ENCODE assay signal across 1 mouse cellular context in genomic region chr5:30201521-30201920, GRCm38 (mm10).
TF ChIP-seq lines count a peak whose summit lies in the region.

No protein-coding gene starts in this region.

TF ChIP-seq in MEL, 35 proteins besides CTCF, POLR2A, EP300 and RAD21:
- TF ChIP-seq TAL1 (IDR thresholded peaks at IDR 0.05; ENCODE audit: low read length) (no peak), RCOR1 (IDR thresholded peaks at IDR 0.05; ENCODE audit: low read depth, low read length) (no peak), CHD2 (IDR thresholded peaks at IDR 0.05; ENCODE audit: low read length) (no peak), UBTF (IDR thresholded peaks at IDR 0.05; ENCODE audit: borderline replicate concordance, insufficient read depth, low read depth, low read length) (no peak), SIN3A (IDR thresholded peaks at IDR 0.05; ENCODE audit: low read length) (peak; percentile 37; the same call in 1 of the 2 replicates), CHD1 (IDR thresholded peaks at IDR 0.05; ENCODE audit: low read depth, low read length) (no peak), SMC3 (IDR thresholded peaks at IDR 0.05; ENCODE audit: low read depth, low read length) (peak; percentile 68), ZC3H11A (IDR thresholded peaks at IDR 0.05; ENCODE audit: low read depth, low read length) (peak; percentile 53), POLR2AphosphoS2 (IDR thresholded peaks at IDR 0.05; ENCODE audit: low read length) (no peak)
